Mouse (Mus musculus) layer of hippocampus, postnatal 36 days (tissue): ENCODE data around the gene Sh3pxd2a. TPM values are rescaled to one million over a fixed set of nuclear protein-coding genes. Genes with fewer than 3 reads are reported as not detected.

Experiments
- DNase-seq, 2 experiments: peaks; one replicate each; pipeline ENCODE4 v3.0.0; 2022
- total RNA-seq, 2 experiments: library from RNA; stranded (reverse); gene quantifications; 2 replicates each; pipeline ENCODE4 v1.2.3; 2021

The Sh3pxd2a gene
- total RNA-seq, 2 experiments from 2014 or later: 32.8 to 38.8 TPM

DNA sequence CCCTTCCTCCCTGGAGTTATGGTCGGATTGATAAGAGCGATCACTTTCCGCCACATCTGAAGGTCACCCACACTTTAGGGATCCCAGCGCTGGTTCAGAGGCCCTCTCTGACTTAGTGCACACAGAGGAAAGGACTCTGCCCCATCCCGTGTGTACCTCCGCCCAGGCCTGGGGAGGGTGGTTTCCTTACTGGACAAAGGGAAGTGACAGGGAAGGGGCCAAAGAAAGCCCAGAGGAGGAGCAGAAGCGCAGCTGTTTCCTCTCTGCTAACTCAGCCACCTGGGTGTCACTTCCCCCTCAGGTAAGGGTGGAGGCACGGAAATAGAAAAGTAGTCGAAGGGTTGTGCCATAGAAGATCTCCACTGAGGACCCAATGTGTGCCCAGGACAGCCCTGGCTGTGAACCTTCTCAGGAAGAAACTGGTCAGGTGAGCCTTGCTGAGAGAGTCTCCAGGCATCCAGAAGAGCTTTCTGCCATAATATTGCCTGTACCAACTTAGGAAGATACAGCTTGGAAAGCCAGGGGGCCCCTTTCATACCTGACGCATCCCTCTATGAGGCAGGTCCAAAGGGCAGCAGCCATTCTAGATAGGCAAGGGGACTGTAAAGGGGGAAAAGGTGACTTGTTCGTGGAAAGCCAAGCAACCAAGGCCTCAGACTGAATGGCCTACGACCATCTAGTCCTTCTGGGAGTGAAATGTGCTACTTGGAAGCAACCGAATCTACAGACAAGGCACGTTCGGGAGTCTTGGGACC is 9.0 kb downstream of the Sh3pxd2a start:
- DNase-seq: no peak

DNA sequence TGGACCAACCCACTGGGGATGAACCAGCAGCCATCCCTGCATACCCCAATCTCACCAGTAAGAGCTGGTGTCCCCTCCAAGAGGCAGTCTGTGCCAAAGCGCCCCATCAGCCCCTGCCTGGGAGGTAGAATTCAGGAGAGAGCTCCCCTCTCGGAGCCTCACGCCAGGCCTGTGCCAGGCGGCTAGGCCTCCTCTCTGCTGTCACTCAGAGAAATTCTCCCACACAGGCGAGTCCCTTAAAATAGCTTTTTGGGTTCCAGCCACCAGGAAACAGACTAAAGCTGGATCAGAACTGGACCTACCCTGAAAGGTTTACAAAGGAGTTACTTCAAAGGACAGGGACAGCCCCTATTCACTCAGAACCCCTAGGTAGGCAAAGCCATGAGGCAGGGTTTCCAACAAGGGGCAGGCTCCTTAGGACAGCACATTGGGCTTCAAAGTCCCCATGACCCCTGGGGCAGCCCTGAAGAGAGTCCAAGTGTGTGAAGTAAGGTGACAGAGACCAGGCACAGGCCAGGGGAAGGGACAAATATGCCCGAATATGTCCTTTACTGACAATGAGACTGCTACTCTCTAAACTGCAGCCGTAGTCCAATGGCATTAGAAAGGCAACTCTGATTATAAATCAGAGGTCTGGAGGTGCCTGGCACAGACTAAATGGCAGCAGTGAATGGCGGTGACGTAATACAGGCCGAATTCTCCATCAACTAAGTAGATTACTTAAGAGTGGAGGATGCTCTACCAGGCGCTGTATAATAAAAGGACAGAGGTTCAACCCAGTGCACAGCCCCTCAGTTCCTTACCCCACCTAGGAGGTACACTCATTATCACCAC is 9.8 kb downstream of the Sh3pxd2a start:
- peak in 1 of 2 experiments; percentile 18 for DNase-seq

DNA sequence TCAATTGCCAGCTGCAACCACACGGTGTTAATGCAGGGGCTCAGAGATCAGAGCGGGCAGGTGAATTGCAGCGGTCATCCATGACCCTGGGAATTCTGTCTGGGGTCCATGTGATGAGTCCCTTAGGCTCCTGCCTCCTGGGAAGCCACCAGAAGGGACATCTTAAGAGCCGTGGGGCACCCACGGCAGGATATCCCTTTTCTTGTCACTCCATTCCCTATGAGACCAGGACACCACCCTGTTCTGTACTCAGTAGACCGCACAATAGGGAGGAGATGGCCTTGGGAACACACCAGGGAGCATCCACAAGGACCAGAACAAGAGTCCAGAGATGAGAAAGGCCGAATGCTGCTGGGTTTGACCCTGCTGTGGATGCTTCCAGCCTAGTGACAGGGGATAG is 10.8 kb downstream of the Sh3pxd2a start:
- DNase-seq: no peak

GRCm38 (mm10) chr19:47452682-47453081 is 11.5 kb downstream of the Sh3pxd2a start:
- DNase-seq: no peak

DNA sequence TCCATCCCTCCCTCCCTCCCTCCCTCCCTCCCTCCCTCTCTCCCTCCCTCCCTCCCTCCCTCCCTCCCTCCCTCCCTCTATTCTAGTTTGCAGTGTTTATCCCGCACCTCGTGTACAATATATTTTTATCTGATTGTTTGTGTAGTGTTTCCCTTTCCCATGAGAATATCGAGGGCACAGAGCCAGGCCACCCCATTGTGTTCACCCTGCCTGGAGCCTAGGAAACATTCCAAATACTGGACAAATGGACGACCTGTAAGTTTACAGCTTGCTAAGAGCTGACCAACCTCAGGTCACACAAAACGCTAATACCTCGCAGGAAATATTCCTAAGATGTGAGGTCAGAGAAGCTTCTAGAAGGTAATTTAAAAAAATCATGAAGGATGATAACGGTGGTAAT is 12.0 kb downstream of the Sh3pxd2a start:
- no peak for DNase-seq

DNA sequence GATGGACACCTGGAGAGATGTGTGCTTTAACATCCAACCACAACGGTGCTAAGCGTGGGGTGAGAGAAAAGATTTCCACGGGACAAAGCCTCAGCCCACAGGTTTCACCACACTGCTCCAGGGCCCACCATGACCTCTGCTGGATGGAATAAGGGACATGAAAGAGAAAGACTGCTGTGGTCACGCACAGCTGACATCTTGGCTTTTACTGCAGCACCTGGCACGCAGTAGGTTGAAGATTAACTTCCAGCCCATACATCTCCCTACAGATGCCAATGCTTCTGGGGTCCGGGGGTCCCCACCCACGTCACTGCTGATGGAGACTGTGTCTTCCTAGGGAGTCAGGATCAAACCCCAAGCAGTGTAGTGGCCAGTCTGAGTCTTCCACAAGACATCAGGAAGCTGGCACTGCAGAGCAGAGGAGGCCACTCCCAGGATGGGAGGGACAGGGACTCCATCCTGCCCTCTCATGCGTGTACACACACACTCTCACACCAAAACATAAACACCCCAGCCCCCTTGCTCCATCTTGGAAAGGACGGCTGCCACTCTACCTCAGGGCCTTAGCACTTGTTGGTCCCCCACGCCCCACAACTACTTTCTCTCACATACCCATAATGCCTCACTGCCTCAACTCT is 12.6 kb downstream of the Sh3pxd2a start:
- no peak for DNase-seq

DNA sequence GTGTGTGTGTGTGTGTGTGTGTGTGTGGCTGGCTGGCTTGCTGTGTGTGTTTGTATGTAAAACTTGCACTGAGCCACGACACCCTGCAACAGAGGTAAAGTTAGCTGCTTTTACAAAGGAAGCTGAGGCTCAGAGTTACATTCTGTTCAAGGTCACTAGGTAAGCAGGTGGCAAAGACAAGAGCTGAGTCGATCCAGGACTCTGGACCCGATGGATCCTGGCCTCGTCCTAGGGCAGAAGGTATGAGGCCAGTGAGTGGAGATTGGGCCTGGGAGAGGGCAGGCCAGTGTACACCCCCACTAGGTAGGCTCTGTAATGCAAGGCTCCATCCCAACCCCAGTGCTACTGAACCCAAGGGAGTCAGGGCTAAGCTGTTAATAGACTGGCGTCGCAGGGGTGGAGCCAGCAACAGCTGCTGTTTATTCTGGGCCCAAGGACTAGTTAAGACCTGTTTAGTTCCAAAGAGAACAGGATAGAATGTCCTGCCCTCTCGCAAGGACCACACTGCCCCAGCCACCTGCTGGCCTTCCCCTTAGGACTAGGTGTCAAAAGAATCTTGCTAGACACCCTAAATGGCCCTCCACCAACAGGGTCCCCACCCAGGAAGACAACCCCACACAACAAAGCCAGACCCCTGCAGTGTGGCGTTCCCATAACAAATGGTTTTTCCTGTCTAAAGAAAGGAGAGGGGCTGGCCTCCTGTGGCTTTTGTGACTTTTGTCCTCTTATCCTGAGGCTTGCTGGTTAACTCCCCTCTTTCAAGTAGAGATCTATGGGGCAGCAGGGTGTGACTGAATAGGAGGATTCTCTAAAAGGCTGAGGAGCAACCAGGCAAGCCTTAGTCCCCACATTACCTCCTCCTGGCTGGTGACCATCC is 13.7 kb downstream of the Sh3pxd2a start:
- DNase-seq: no peak

GRCm38 (mm10) chr19:47449513-47450227 is 14.5 kb downstream of the Sh3pxd2a start:
- DNase-seq: no peak

- DNase-seq: no peak
Observed at GRCm38 (mm10) chr19:47448618-47449151, 15.5 kb downstream of the Sh3pxd2a start.

DNA sequence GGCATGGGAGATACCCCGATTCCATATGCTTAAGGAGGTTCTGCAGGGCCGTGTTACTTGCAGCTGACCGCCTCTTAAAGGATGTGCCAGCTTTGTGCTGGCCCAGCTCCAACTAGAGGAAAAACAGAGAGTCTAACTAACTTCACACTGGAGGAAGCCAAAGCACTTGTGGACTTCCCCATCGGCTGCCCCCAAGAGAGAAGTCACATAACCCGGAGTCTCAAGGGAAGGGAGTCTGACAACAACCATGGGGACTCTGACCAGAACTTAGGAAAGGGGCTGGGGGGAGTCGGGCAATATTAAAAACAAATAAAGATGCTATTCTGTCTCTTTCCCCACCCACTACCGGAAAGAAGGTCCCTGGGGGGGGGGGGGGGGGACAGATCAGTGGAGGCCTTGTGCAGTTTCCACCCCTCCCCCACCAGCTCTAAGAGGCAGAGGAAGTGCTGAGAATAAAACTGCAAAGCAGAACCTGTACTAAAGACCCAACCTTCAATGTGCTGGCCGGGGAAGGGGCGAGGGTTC is 17.3 kb downstream of the Sh3pxd2a start:
- peak in 1 of 2 experiments; percentile 20 for DNase-seq

DNA sequence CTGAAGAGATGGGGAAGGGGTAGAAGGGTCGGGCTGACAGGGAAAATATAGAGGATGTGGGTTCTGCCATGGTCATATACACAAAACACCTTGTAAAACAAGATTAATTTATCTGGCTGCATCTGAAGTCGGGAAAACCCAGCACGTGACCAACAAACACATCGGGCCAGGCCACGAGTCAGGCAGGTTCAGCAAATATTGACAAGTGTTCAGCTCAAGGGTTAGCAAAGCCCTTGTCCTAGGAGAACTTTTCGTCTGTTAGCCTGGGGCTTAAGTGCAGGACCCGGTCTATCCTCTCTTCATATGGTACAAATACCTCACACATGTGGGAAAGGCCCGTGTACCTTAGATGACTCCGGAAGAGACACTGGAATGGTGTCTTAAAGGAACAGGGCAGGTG is 18.1 kb downstream of the Sh3pxd2a start:
- no peak for DNase-seq

DNA sequence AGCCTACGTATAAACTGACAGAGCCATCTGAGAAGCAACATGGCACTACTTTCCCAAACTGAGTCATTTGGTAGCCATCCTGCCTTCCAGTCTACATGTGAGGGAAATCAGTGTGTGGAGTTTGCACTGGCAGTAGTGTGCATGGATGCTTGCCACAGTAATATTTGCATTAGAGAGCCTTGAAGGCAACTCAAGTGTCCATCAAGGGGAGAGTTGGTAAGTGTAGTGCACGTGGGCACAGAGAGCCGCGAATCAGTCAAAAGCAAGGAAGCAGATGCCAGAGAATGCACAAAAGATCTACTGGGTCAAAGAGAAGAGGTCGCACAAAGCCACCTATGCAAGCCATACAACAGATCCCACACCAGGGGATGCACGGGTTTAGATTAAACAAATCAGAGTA is 18.5 kb downstream of the Sh3pxd2a start:
- DNase-seq: no peak

- DNase-seq: no peak
Observed at GRCm38 (mm10) chr19:47444488-47444887, 19.7 kb downstream of the Sh3pxd2a start.

DNA sequence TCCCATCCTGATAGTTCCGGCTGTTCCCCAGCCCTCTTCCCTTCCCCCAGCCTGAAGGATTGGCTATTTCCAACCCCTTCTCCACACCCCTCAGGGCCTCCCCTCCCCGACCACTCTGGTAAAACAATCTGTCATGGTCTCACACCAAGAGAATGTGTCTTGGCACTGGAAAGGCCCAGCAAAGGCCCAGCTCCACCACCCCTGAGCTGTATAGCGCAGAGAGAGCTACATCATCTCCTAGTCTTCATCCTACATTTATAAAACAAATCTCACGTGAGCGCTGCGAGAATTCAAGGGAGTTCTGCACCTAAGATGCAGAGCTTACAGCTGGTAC is 21.9 kb downstream of the Sh3pxd2a start:
- no peak for DNase-seq

- no peak for DNase-seq
Observed at GRCm38 (mm10) chr19:47441541-47442293, 22.5 kb downstream of the Sh3pxd2a start.

DNA sequence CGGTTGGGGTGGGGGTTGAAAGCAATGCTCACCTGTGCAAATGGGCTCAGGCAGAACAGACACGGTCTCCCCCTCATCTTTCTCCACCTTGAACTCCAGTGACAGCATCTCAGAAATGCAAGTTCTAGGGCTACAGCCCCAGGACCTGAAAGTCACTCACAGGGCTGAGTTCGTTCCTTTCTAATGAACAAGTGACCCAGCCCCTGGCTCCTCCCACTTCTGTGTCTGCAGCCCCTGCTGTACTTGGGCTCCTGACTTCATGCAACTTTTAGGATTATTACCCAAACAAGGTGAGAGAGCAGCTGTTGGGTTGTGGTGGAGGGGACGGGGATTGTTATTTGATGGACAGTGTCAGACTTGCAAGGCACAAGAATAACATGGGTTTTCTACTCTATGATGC is 23.2 kb downstream of the Sh3pxd2a start:
- no peak for DNase-seq

DNA sequence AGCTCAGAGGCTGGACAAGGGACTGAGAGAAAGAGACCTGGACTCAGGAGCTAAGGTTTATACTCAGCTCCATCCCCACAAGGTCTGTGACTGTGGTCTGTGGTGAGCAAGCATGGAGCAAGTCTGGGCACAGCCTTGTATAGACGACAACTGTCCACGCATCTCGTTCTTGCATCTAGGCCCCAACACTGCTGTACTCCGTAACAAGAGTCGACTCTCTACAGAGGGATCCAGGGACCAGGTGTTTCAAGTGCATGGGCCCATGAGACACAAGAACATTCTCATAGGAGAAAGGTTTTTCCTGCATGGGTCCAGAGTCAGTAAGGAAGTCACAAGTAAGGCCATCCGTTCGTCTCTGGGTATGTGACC is 23.8 kb downstream of the Sh3pxd2a start:
- no peak for DNase-seq

DNA sequence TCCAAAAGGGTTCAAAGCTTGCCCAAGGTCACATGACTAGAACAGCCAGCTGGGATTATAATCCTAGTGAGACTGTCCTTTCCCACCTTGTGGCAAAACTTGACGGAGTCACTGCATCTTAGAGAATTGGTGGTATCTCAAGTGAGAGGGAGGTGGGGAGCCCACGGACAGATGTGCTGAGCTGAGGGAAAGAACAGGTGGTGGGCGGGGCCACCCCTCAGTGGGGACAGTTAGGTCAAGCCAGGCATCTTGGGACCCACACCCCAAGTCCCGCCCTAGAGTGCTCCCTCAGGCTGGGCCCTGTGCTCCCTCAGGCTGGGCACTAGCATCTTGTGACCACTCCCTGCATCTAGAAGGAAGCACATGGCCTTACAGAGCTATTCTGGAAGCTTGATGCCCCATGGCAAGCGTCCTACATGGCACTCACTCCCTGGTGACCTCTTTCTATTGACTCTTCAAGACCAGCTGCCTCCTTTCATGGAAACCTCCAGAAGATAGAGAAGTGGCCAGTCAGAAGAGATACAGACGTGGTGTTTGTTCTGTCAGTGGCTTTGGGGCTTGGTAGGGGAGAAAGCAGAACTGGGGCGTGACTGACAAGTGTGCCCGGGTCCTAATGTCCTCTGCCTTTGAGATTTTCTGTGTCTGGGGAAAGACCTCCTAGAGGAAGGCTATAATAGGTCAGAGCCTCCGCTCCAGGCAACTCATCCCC is 24.3 kb downstream of the Sh3pxd2a start:
- DNase-seq: no peak

DNA sequence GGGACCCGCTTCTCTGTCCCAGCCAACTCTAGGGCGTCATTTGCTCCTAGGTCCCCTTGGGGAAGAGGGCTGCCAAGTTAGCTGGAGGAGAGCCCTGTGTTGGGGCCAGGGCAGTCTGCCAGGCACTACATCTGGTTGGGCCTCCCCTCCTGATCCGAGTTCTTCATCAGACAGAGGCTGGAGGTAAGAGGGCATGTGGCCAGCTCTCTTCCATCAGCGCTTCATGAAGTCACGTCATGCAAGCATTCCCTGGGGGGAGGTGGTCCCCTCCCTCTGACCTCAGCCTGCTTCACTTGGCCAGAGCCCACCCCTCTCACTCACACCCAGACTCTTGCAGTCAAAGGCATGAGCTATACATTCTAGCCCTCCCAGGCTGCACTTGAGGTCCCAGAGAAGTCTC is 25.8 kb downstream of the Sh3pxd2a start:
- no peak for DNase-seq

- DNase-seq: no peak
Observed at GRCm38 (mm10) chr19:47437040-47437439, 27.2 kb downstream of the Sh3pxd2a start.
